Mouse (Mus musculus) stomach, postnatal 0 days (tissue): Measurements from ENCODE around the gene Dhx36.

Source experiments
- CTCF ChIP-seq: IDR thresholded peaks from 2 replicates; pipeline ENCODE4 v1.5.1; 2016; ENCODE audit warnings: antibody characterized with exemption, low read depth, mild to moderate bottlenecking, moderate library complexity
- EP300 ChIP-seq: optimal IDR thresholded peaks from 2 replicates; pipeline ENCODE3; 2016; ENCODE audit warnings: antibody characterized with exemption

DNA sequence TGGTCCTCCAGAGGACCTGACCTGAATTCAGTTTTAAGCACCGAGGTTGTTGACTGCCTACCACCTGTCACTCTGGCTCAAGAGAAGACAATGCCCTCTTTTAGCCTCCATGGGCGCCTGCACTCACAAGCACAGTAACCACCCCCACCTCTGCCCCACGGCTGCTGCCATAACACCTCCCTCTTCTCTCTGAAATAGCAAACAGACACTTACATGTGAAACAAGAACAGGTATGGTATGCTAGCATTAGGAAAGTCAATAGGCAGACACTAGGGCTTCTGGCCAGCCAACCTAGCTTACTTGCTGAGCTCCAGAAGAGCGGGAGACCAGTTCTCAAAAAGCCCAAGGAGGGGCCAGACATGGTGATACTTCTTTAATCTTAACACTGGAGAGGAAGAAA lies 7.5 kb downstream of the Dhx36 start:
- TF ChIP-seq EP300 (no peak), CTCF (no peak)
